Mouse (Mus musculus): ENCODE results near the gene 1700020L24Rik. TPM values are rescaled to one million over a fixed set of nuclear protein-coding genes. Genes with fewer than 3 reads are reported as not detected.
A peak's percentile ranks its signal among the peaks of the same experiment; 100 is the strongest.

1700020L24Rik gene
- polyA plus RNA-seq, 1 experiment from 2014 or later, result not detected

DNA sequence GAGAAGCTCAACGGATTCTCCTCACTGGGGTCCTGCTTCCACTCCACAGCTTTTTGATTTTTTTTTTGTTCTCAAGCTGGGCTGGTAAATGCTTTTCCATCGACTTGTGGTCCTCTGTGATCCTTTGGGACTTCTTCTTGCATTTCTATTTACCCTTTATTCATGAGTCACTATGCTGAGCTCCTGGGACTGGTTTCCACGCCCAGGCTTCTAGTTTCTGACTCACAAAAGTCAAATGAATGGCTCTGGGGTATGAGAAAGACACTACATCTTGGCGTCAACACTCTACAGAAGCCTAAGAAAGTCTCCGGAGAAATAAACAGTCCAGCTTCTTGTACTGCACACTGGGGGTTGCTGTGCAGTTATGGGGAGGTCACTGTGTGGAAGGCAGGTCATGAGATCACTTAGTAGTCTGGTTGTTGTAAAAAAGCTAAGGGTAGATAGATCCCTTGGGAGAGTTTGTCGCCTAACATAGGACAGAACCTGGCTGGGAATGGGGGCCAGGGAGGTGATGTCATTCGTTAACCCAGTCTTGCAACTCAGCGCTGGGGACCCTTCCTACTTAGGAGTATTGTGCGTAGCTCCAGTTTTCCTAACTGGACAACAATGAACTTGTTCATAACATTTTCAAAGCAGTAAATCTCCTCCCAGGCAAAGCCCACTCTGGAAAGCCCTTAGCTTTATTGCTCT, 20.6 kb downstream of the 1700020L24Rik start:
- H3K9me3 ChIP-seq (ENCODE audit: control insufficient read depth, low read length), result no peaks in the 10 kb centered on the region
- H3K36me3 ChIP-seq (ENCODE audit: control insufficient read depth, insufficient read depth, low read length), result no peaks in the 10 kb centered on the region
- H3K4me3 ChIP-seq (ENCODE audit: low read length), result no peak overlapping the region
- H3K4me1 ChIP-seq (ENCODE audit: control insufficient read depth, insufficient read depth, low read length), result peaks cover 19% of the 10 kb centered on the region
- H3K4me2 ChIP-seq (replicated peaks; ENCODE audit: low read depth, low read length), result no peak overlapping the region
- H3K27me3 ChIP-seq (ENCODE audit: control insufficient read depth, insufficient read depth, low read length), result no peaks in the 10 kb centered on the region; the same call in 1 of the 2 replicates
- H3K9ac ChIP-seq (ENCODE audit: low read depth, low read length), result no peak overlapping the region
- WGBS, result 55% methylated on average over 9 of the region's 9 CpGs
- ATAC-seq (ENCODE audit: low FRiP score, low TSS enrichment), result no peak
- H3K27ac ChIP-seq (ENCODE audit: low read depth, low read length), result no peak overlapping the region

DNA sequence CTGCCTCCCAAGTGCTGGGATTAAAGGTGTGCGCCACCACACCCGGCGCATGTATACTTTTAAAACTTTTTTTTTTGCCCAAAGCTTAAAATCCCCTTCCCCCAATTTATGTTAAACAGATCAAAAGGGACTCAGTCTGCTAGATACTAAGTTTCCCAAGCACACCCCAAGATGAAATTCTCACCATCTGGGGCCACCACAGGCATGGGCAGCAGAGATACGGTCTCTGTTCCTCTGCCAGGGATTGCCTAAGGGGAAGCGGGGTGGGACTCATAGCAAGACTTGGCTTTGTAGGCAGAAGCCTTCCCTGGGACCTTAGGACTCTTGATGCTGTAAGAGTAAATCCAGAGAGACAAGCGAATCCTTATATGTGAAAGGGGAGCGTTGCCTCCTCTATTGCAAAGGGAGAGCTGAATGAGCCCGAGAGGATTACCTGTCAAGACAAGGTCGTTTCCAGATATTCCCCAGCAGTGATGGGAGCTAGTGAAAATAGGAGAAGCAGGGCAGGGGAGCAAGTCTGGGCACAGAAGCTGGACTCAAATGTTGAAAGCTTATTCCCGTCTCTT, 24.1 kb downstream of the 1700020L24Rik start:
- no peak for ATAC-seq (ENCODE audit: low FRiP score, low TSS enrichment)
- Histone ChIP-seq H3K4me3 (ENCODE audit: low read length) (no peak overlapping the region), H3K27ac (ENCODE audit: low read depth, low read length) (no peak overlapping the region), H3K27me3 (ENCODE audit: control insufficient read depth, insufficient read depth, low read length) (peaks cover 9% of the 10 kb centered on the region), H3K9me3 (ENCODE audit: control insufficient read depth, low read length) (no peaks in the 10 kb centered on the region), H3K9ac (ENCODE audit: low read depth, low read length) (no peak overlapping the region), H3K36me3 (ENCODE audit: control insufficient read depth, insufficient read depth, low read length) (no peaks in the 10 kb centered on the region), H3K4me1 (ENCODE audit: control insufficient read depth, insufficient read depth, low read length) (peaks cover 16% of the 10 kb centered on the region), H3K4me2 (replicated peaks; ENCODE audit: low read depth, low read length) (no peak overlapping the region)
- WGBS, result 75% methylated on average over 10 of the region's 10 CpGs

DNA sequence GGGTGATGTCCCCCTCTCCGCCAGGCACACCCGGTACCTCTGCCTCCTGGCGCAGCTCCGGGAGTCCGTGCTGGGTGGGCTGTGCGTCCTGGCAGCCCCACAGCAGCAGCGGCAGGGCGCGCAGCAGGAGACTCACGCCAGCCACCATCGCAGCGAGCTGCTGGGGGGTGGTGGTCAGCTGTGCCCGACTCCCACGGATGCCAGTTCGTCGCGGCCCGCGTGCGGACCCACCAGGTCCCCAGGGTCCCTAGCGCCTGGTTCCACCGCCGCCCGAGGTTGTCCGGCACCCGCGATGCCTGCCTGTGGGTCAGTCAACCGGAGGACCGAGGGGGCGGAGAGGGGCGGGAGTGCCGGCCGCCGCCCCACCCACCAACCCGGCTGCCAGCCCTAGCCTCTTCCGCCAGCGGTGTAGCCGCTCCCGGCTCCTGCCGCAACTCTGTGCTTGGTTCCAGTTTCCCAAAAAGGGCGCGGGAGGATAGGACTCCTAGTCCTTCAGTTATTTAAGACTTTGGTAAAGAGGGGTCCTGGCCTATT, 25.3 kb downstream of the 1700020L24Rik start, which contains the start of gene Mmp28:
Mmp28 (minus strand) TSS at position 361 of the 534 bp plus-strand sequence.
- WGBS, result under 1% methylated on average over 33 of the region's 42 CpGs
- Histone ChIP-seq H3K9me3 (ENCODE audit: control insufficient read depth, low read length) (no peaks in the 10 kb centered on the region), H3K36me3 (ENCODE audit: control insufficient read depth, insufficient read depth, low read length) (no peaks in the 10 kb centered on the region), H3K4me3 (ENCODE audit: low read length) (peak within 1 kb of the TSS; percentile 62), H3K9ac (ENCODE audit: low read depth, low read length) (peak within 1 kb of the TSS; percentile 65), H3K27ac (ENCODE audit: low read depth, low read length) (no peak within 1 kb of the TSS), H3K4me1 (ENCODE audit: control insufficient read depth, insufficient read depth, low read length) (peaks cover 9% of the 10 kb centered on the region; the same call in 1 of the 2 replicates), H3K27me3 (ENCODE audit: control insufficient read depth, insufficient read depth, low read length) (peaks cover 9% of the 10 kb centered on the region), H3K4me2 (replicated peaks; ENCODE audit: low read depth, low read length) (peak within 1 kb of the TSS; percentile 98)
- peak; percentile 86 for ATAC-seq (ENCODE audit: low FRiP score, low TSS enrichment)

DNA sequence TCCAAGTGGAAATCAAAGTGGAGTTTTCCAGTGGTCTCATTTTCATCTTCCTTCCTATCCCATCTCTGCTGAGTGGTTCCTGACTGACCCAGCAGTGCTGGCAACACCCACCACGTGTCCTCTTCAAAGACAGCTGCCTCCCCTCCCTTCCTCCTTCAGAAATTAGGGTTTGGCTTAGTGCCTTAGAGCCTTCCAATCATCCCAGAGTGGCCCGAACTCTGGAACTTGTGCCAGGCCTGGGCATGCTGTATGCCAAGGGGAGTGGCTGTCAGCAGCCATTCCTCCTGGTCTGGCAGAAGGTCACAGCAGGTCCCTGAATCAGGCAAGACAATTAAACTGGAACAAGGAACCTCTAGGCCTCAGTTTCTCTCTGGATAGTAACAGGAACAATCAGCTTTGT, 28.5 kb downstream of the 1700020L24Rik start:
- no peak for ATAC-seq (ENCODE audit: low FRiP score, low TSS enrichment)
- no peak overlapping the region for H3K9ac ChIP-seq (ENCODE audit: low read depth, low read length)
- no peaks in the 10 kb centered on the region for H3K36me3 ChIP-seq (ENCODE audit: control insufficient read depth, insufficient read depth, low read length)
- WGBS, result 24% methylated on average over 2 of the region's 2 CpGs
- H3K27me3 ChIP-seq (ENCODE audit: control insufficient read depth, insufficient read depth, low read length), result peaks cover 9% of the 10 kb centered on the region
- no peak overlapping the region for H3K4me3 ChIP-seq (ENCODE audit: low read length)
- no peak overlapping the region for H3K27ac ChIP-seq (ENCODE audit: low read depth, low read length)
- no peak overlapping the region for H3K4me2 ChIP-seq (replicated peaks; ENCODE audit: low read depth, low read length)
- 0 out of 2 replicates have a peak, but pooled peaks cover 5% of the 10 kb centered on the region for H3K4me1 ChIP-seq (ENCODE audit: control insufficient read depth, insufficient read depth, low read length)
- H3K9me3 ChIP-seq (ENCODE audit: control insufficient read depth, low read length), result no peaks in the 10 kb centered on the region

DNA sequence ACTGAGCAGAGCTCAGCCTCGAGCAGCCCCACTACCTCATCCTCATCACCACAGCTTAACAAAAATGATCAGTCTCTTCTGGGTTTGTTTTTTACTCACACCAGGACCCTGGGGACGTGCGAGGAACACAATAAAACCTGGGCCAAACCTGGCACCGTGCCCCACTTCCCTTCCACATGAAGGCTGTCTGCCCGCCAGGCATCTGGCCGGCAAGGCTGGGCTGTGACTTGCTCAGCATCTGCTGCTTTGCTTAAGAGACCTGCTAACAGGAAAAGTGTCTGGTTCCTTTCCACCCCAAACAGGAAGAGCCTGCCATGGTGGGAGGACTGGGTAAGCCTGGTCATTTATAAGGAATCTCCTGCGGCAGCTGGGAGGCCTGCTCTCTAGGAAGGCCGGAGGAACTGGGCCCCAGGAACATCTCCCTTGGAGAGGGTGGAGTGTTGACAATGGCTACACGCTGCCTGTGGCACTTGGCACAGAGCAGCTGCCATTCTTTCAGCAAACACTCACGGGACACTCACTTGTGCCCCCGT, 29.7 kb downstream of the 1700020L24Rik start:
- Histone ChIP-seq H3K27ac (ENCODE audit: low read depth, low read length) (no peak overlapping the region; the same call in 1 of the 2 replicates), H3K4me2 (replicated peaks; ENCODE audit: low read depth, low read length) (no peak overlapping the region), H3K36me3 (ENCODE audit: control insufficient read depth, insufficient read depth, low read length) (no peaks in the 10 kb centered on the region), H3K9me3 (ENCODE audit: control insufficient read depth, low read length) (no peaks in the 10 kb centered on the region), H3K4me3 (ENCODE audit: low read length) (no peak overlapping the region), H3K9ac (ENCODE audit: low read depth, low read length) (no peak overlapping the region), H3K27me3 (ENCODE audit: control insufficient read depth, insufficient read depth, low read length) (peaks cover 9% of the 10 kb centered on the region), H3K4me1 (ENCODE audit: control insufficient read depth, insufficient read depth, low read length) (0 out of 2 replicates have a peak, but pooled peaks cover 5% of the 10 kb centered on the region)
- no peak for ATAC-seq (ENCODE audit: low FRiP score, low TSS enrichment)
- WGBS, result 63% methylated on average over 11 of the region's 11 CpGs

DNA sequence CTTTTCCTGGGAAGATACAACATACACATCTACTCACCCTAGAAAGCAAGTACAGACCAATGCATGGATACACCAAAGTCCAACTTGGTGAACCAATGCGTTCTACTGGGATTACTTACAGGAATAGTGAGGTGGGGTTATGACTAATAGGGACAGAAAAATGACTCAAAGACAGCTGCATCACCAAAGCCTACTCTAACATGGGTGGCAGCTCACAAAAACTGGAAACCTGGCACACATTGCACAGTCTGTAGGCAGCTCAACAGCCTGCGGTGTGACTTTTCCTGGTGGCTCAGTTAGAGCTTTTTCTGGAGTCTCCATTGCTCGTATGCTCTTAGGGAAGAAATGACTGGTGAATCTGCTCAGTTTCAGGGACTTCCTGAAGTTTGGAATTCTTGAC, 31.3 kb downstream of the 1700020L24Rik start:
- H3K4me3 ChIP-seq (ENCODE audit: low read length), result no peak overlapping the region
- 89% methylated on average over 3 of the region's 3 CpGs for WGBS
- no peaks in the 10 kb centered on the region for H3K36me3 ChIP-seq (ENCODE audit: control insufficient read depth, insufficient read depth, low read length)
- ATAC-seq (ENCODE audit: low FRiP score, low TSS enrichment), result no peak
- H3K9ac ChIP-seq (ENCODE audit: low read depth, low read length), result no peak overlapping the region
- no peaks in the 10 kb centered on the region for H3K4me1 ChIP-seq (ENCODE audit: control insufficient read depth, insufficient read depth, low read length)
- no peaks in the 10 kb centered on the region for H3K9me3 ChIP-seq (ENCODE audit: control insufficient read depth, low read length)
- no peak overlapping the region for H3K27ac ChIP-seq (ENCODE audit: low read depth, low read length)
- no peak overlapping the region for H3K4me2 ChIP-seq (replicated peaks; ENCODE audit: low read depth, low read length)
- H3K27me3 ChIP-seq (ENCODE audit: control insufficient read depth, insufficient read depth, low read length), result peaks cover 3% of the 10 kb centered on the region; the same call in 1 of the 2 replicates

DNA sequence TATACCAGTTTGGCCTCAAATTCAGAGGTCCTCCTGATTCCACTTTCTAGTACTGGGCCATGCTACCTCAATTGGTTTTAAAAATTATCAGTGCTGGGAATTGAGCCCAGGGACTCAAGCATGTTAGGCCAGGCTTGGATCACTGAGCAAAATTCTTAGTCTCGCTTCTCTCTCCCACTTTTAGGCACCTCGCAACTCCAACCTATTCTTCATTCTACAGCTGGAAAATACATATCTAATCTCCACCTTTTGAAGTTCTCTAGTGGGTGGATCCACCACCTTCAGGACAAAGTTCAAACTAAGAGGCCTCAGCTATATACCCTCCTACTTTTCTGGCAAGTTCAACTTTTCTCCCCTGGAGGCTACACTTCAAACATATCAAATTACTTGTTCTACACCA, 34.3 kb downstream of the 1700020L24Rik start:
- H3K4me1 ChIP-seq (ENCODE audit: control insufficient read depth, insufficient read depth, low read length), result peaks cover 10% of the 10 kb centered on the region
- no peak overlapping the region for H3K27ac ChIP-seq (ENCODE audit: low read depth, low read length)
- ATAC-seq (ENCODE audit: low FRiP score, low TSS enrichment), result no peak; the same call in 1 of the 2 replicates
- 92% methylated on average over 2 of the region's 2 CpGs for WGBS
- H3K4me2 ChIP-seq (replicated peaks; ENCODE audit: low read depth, low read length), result no peak overlapping the region; the same call in 1 of the 2 replicates
- peaks cover 3% of the 10 kb centered on the region; the same call in 1 of the 2 replicates for H3K36me3 ChIP-seq (ENCODE audit: control insufficient read depth, insufficient read depth, low read length)
- H3K27me3 ChIP-seq (ENCODE audit: control insufficient read depth, insufficient read depth, low read length), result no peaks in the 10 kb centered on the region
- 0 out of 2 replicates have a peak overlapping the region, but pooled peaks have one; percentile 70 for H3K9ac ChIP-seq (ENCODE audit: low read depth, low read length)
- H3K4me3 ChIP-seq (ENCODE audit: low read length), result no peak overlapping the region
- H3K9me3 ChIP-seq (ENCODE audit: control insufficient read depth, low read length), result no peaks in the 10 kb centered on the region

DNA sequence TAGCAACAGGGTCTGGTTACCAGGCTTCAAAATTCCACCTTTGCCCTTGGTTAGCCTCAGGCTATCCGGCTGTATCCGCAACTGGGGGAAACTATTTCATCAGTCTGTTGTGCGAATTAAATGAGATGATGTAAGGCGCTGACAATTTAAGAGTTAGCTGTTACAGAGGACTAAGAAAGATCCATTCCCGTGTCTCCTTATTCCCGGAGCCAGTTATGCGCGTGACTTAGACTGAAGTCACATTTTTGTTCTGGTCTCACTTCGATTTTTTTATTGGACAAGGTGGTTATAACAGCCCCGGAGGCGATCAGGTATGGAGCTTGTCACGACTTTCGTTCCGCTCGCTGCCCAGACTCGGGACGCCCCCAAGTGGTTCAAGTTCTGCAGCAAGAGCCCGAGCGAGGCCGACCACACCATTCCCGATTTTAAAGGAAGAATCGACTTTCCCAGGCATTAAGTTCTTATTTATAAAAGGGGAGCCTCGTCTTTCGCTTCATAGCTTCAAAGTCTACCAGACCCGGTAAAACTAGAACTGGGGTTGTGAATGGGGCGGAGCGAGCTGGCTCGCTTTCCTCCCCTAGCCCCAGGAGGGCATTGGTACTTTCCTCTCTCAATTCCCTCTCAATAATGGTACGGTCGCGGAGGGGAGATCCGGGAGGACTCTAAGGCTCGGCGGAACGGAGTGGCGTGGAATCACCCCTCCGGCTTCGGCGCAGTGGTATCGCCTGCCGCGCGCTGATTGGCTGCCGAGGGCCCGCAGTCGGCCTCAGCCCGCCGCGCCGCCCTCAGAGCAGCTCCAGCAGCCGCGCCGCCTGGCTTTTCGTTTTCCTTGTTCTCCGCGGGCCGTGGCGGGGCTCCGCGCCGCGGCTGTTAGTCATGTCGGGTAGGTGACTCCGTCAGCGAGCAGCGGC, 35.1 kb downstream of the 1700020L24Rik start, which contains the start of gene Taf15:
Taf15 (plus strand) TSS at position 763 of the 911 bp plus-strand sequence.
- no peaks in the 10 kb centered on the region for H3K9me3 ChIP-seq (ENCODE audit: control insufficient read depth, low read length)
- H3K27me3 ChIP-seq (ENCODE audit: control insufficient read depth, insufficient read depth, low read length), result no peaks in the 10 kb centered on the region
- peaks cover 10% of the 10 kb centered on the region for H3K4me1 ChIP-seq (ENCODE audit: control insufficient read depth, insufficient read depth, low read length)
- WGBS, result under 1% methylated on average over 66 of the region's 66 CpGs
- peak within 1 kb of the TSS; percentile 82 for H3K4me3 ChIP-seq (ENCODE audit: low read length)
- peak within 1 kb of the TSS; percentile 70 for H3K9ac ChIP-seq (ENCODE audit: low read depth, low read length)
- peak within 1 kb of the TSS; percentile 90 for H3K4me2 ChIP-seq (replicated peaks; ENCODE audit: low read depth, low read length)
- H3K36me3 ChIP-seq (ENCODE audit: control insufficient read depth, insufficient read depth, low read length), result peaks cover 7% of the 10 kb centered on the region; the same call in 1 of the 2 replicates
- peak; percentile 98 for ATAC-seq (ENCODE audit: low FRiP score, low TSS enrichment)
- H3K27ac ChIP-seq (ENCODE audit: low read depth, low read length), result peak within 1 kb of the TSS; percentile 94

Measured in kidney, embryonic 14.5 days (tissue).